Mouse (Mus musculus): ENCODE results near the gene Svopl.

The Svopl gene

GRCm38 (mm10) chr6:38046838-38047237 is at the start of gene Svopl:
Svopl (minus strand) TSS chr6:38046996.
- DNase-seq (ENCODE audit: extremely low read depth, low read depth, low spot score) = no peak

GRCm38 (mm10) chr6:38094701-38095100 is 47.9 kb upstream of the Svopl start:
- DNase-seq (ENCODE audit: extremely low read depth, low read depth, low spot score) = no peak

GRCm38 (mm10) chr6:38092539-38092938 is 45.7 kb upstream of the Svopl start:
- no peak for DNase-seq (ENCODE audit: extremely low read depth, low read depth, low spot score)

GRCm38 (mm10) chr6:38087242-38088026 is 40.6 kb upstream of the Svopl start:
- DNase-seq (ENCODE audit: extremely low read depth, low read depth, low spot score) = no peak

- DNase-seq (ENCODE audit: extremely low read depth, low read depth, low spot score) = no peak
These were observed 36.4 kb upstream of the Svopl start for GRCm38 (mm10) chr6:38083204-38083603.

- no peak for DNase-seq (ENCODE audit: extremely low read depth, low read depth, low spot score)
These were observed 35.0 kb upstream of the Svopl start for GRCm38 (mm10) chr6:38081727-38082341.

GRCm38 (mm10) chr6:38080364-38080763 is 33.6 kb upstream of the Svopl start:
- DNase-seq (ENCODE audit: extremely low read depth, low read depth, low spot score) = no peak

GRCm38 (mm10) chr6:38073592-38073991 is 26.8 kb upstream of the Svopl start:
- no peak for DNase-seq (ENCODE audit: extremely low read depth, low read depth, low spot score)

- no peak for DNase-seq (ENCODE audit: extremely low read depth, low read depth, low spot score)
These were observed 25.5 kb upstream of the Svopl start for GRCm38 (mm10) chr6:38072137-38072796.

- DNase-seq (ENCODE audit: extremely low read depth, low read depth, low spot score) = no peak
These were observed 24.5 kb upstream of the Svopl start for GRCm38 (mm10) chr6:38071256-38071655.

GRCm38 (mm10) chr6:38066215-38066614 is 19.4 kb upstream of the Svopl start:
- DNase-seq (ENCODE audit: extremely low read depth, low read depth, low spot score) = no peak

- DNase-seq (ENCODE audit: extremely low read depth, low read depth, low spot score) = no peak
These were observed 18.8 kb upstream of the Svopl start for GRCm38 (mm10) chr6:38065501-38066122.

- DNase-seq (ENCODE audit: extremely low read depth, low read depth, low spot score) = no peak
These were observed 18.3 kb upstream of the Svopl start for GRCm38 (mm10) chr6:38065122-38065500.

- DNase-seq (ENCODE audit: extremely low read depth, low read depth, low spot score) = no peak
These were observed 17.8 kb upstream of the Svopl start for GRCm38 (mm10) chr6:38064621-38065020.

- DNase-seq (ENCODE audit: extremely low read depth, low read depth, low spot score) = no peak
These were observed 12.0 kb upstream of the Svopl start for GRCm38 (mm10) chr6:38058805-38059204.

GRCm38 (mm10) chr6:38055471-38056330 is 8.9 kb upstream of the Svopl start:
- DNase-seq (ENCODE audit: extremely low read depth, low read depth, low spot score) = peak; percentile 94

- no peak for DNase-seq (ENCODE audit: extremely low read depth, low read depth, low spot score)
These were observed 2.8 kb upstream of the Svopl start for GRCm38 (mm10) chr6:38049601-38050000.

- DNase-seq (ENCODE audit: extremely low read depth, low read depth, low spot score) = no peak
These were observed 2.2 kb upstream of the Svopl start for GRCm38 (mm10) chr6:38048800-38049561.

- no peak for DNase-seq (ENCODE audit: extremely low read depth, low read depth, low spot score)
These were observed 1.2 kb upstream of the Svopl start for GRCm38 (mm10) chr6:38048003-38048402.

Data from fat pad, adult 2 months (tissue).